Mouse (Mus musculus) 3T3-L1 (cell line): Measurements from ENCODE around the gene D630045J12Rik.

Source experiments
- DNase-seq: peaks from one replicate; pipeline ENCODE4 v3.0.0-alpha.2; 2015; ENCODE audit warnings: low read depth, low spot score

D630045J12Rik gene

GRCm38 (mm10) chr6:38242295-38242830, 11.4 kb downstream of the D630045J12Rik start:
- no peak for DNase-seq

GRCm38 (mm10) chr6:38241508-38241907, 12.3 kb downstream of the D630045J12Rik start:
- no peak for DNase-seq

- no peak for DNase-seq
Measured at GRCm38 (mm10) chr6:38240618-38241017, 13.2 kb downstream of the D630045J12Rik start.

GRCm38 (mm10) chr6:38238382-38238781, 15.4 kb downstream of the D630045J12Rik start:
- no peak for DNase-seq

- DNase-seq: no peak
Measured at GRCm38 (mm10) chr6:38235991-38236658, 17.7 kb downstream of the D630045J12Rik start.

- DNase-seq: no peak
Measured at GRCm38 (mm10) chr6:38233803-38234202, 20.0 kb downstream of the D630045J12Rik start.

- no peak for DNase-seq
Measured at GRCm38 (mm10) chr6:38232917-38233316, 20.9 kb downstream of the D630045J12Rik start.

GRCm38 (mm10) chr6:38231994-38232393, 21.8 kb downstream of the D630045J12Rik start:
- no peak for DNase-seq

- DNase-seq: peak; percentile 89
Measured at GRCm38 (mm10) chr6:38224079-38224478, 29.7 kb downstream of the D630045J12Rik start.

- DNase-seq: no peak
Measured at GRCm38 (mm10) chr6:38219261-38219660, 34.5 kb downstream of the D630045J12Rik start.

GRCm38 (mm10) chr6:38215448-38216110, 38.2 kb downstream of the D630045J12Rik start:
- no peak for DNase-seq

- DNase-seq: peak; percentile 45
Measured at GRCm38 (mm10) chr6:38207621-38208020, 46.2 kb downstream of the D630045J12Rik start.

GRCm38 (mm10) chr6:38206941-38207531, 46.8 kb downstream of the D630045J12Rik start:
- DNase-seq: peak; percentile 92

GRCm38 (mm10) chr6:38205375-38205774, 48.4 kb downstream of the D630045J12Rik start:
- DNase-seq: no peak

- DNase-seq: no peak
Measured at GRCm38 (mm10) chr6:38203820-38204219, 50.0 kb downstream of the D630045J12Rik start.

GRCm38 (mm10) chr6:38202816-38203215, 51.0 kb downstream of the D630045J12Rik start:
- DNase-seq: no peak

- DNase-seq: no peak
Measured at GRCm38 (mm10) chr6:38201495-38201894, 52.3 kb downstream of the D630045J12Rik start.

- no peak for DNase-seq
Measured at GRCm38 (mm10) chr6:38199599-38199998, 54.2 kb downstream of the D630045J12Rik start.

- no peak for DNase-seq
Measured at GRCm38 (mm10) chr6:38198727-38199126, 55.1 kb downstream of the D630045J12Rik start.

GRCm38 (mm10) chr6:38196266-38197189, 57.3 kb downstream of the D630045J12Rik start:
- no peak for DNase-seq

- no peak for DNase-seq
Measured at GRCm38 (mm10) chr6:38195306-38195705, 58.5 kb downstream of the D630045J12Rik start.
